Mouse (Mus musculus) left cerebral cortex, adult 6 months (tissue): ENCODE data around the gene Klhl32. TPM values are rescaled to one million over a fixed set of nuclear protein-coding genes. Genes with fewer than 3 reads are reported as not detected.

Source experiments
- long read RNA-seq, 2 experiments: library from polyadenylated mRNA; unstranded; transcript quantifications; one replicate each; pipeline ENCODE4 v2.0.0; 2019 to 2020
- polyA plus RNA-seq: library from polyadenylated mRNA; unstranded; fragments of <200 nt; fragmentation: Nextera tagmentation; gene quantifications from 2 replicates; pipeline ENCODE4 v1.2.3, GENCODE M21; 2021

The Klhl32 gene
- polyA plus RNA-seq: 6.9 and 9.1 TPM in 2 replicates
- long read RNA-seq, experiment 1, full-length matches to known transcripts: 24 of 51 reads
- long read RNA-seq, experiment 1, partial matches to known transcripts: 3 of 51 reads
- long read RNA-seq, experiment 1, other reads (novel, unspliced or antisense): 24 of 51 reads
- long read RNA-seq, experiment 2, full-length matches to known transcripts: 5 of 15 reads
- long read RNA-seq, experiment 2, partial matches to known transcripts: 3 of 15 reads
- long read RNA-seq, experiment 2, other reads (novel, unspliced or antisense): 7 of 15 reads

DNA sequence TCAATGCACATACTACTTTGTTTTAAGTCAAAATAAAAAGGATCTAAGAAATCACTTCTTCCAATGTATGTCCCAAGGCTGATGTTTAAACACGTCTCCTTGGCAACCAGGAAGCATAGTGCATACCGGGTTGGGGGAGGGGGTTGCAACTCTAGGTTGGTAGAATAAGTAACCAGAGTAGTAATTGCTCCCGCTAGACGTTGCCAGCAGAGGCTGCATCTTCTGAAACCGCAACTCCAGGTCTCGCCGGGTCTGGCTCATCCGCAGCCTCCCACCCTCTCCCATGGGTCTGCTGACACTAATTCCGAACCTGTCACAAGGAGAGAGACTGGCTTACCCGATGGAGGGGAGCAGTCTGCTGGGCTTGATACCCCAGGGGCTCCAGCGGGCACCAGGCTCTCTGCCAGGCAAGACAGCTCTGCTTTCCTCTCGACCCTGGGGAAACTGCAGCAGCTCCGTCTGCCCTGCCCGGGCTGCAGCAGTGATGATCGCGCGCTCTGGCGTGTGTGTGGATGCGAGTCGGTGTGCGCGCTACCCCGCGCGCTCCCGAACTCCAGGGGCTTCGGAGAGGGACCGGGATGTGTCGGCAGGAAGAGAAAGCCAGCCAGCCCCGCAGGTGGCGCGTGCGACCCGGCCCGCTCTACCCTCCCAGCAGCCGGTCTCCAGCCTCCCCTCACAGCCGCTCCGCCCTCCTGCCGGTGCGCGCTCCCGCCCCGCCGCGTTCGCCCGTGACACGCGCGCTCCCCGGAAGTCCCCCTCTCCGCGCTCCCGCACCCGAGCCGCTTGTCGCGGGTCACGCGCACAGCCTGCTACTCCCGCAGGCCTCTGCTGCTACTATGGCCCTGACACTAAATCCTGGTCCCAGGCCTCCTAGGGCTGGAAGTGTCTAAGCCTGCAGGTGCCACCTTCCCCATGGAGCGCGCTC lies at the start of gene Klhl32:
Gene Klhl32, minus strand, starts transcription at position 724 of the 925 bp plus-strand sequence.

GRCm38 (mm10) chr4:24897851-24898515 lies 47.1 kb upstream of the Klhl32 start, which contains the start of gene Ndufaf4:
Gene Ndufaf4 (plus strand): TSS chr4:24898083.

Other genes starting within 250 kb of the Klhl32 start
- 23.6 and 36.2 TPM in 2 replicates for gene Ndufaf4, start 47.0 kb upstream of the Klhl32 start, polyA plus RNA-seq
- 4.9 and 5.5 TPM in 2 replicates for gene Gpr63, start 115.3 kb upstream of the Klhl32 start, polyA plus RNA-seq